Mouse (Mus musculus) olfactory bulb, adult 2 months (tissue): Measurements from ENCODE around the gene Slc6a11.

Experiments
- CTCF ChIP-seq: fragments of 200-500 bp; IDR thresholded peaks from 2 replicates; pipeline ENCODE4 v1.5.1; 2012; ENCODE audit warnings: low read depth, mild to moderate bottlenecking, low read length, moderate library complexity; ENCODE audit not compliant: insufficient read depth
- POLR2A ChIP-seq: fragments of 200-500 bp; IDR thresholded peaks from 2 replicates; pipeline ENCODE4 v1.6.1; 2012; ENCODE audit warnings: mild to moderate bottlenecking, low read depth, low read length, moderate library complexity; ENCODE audit not compliant: insufficient read depth

DNA sequence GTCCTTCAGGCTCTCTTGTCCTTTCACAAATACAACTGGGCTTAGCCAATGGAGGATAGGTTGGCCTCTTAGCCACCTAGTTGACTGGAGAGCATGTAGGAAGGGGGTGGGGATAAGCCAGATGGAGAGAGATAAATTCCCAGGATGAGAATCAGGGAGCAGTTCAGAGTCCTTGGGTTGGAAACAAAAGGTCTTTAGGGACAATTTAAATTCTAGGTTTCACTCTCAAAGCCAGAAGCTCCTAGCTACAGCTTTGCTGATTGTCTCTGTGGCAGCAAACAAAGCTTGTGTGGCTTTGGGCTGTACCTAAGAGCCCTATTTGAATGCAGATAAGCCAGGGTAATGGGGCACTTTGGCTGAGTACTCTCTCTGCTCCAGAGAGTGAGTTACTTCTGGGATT is 135.2 kb downstream of the Slc6a11 start:
- TF ChIP-seq CTCF (no peak), POLR2A (no peak)
